1 mouse cellular context compared by ENCODE assay signal in genomic region chr6:142809373-142810098, GRCm38 (mm10).
A peak's percentile ranks its signal among the peaks of the same experiment; 100 is the strongest.
TF ChIP-seq lines count a peak whose summit lies in the region.

No protein-coding gene starts in this region.

TF ChIP-seq in CH12.LX, 34 proteins besides CTCF, POLR2A, EP300 and RAD21 (continued from another document):
- TF ChIP-seq MAZ (IDR thresholded peaks at IDR 0.05; ENCODE audit: low read depth, low read length) (peak; percentile 61; the same call in 1 of the 2 replicates), TCF12 (IDR thresholded peaks at IDR 0.05; ENCODE audit: low read depth, low read length) (no peak), TBP (conservative IDR thresholded peaks at IDR 0.05; ENCODE audit: low read depth, low read length) (no peak), UBTF (IDR thresholded peaks at IDR 0.05; ENCODE audit: low read depth, low read length) (no peak)
